Mouse (Mus musculus) bone marrow macrophage, adult 2 months (primary cell): Measurements from ENCODE around the gene Zmym4.

ENCODE experiments used
- CTCF ChIP-seq: IDR thresholded peaks from 2 replicates; pipeline ENCODE4 v1.5.1; 2012; ENCODE audit warnings: low read depth, mild to moderate bottlenecking, low read length, moderate library complexity
- POLR2A ChIP-seq: IDR thresholded peaks from 2 replicates; pipeline ENCODE4 v1.6.1; 2012; ENCODE audit warnings: mild to moderate bottlenecking, low read depth, low read length, borderline replicate concordance

DNA sequence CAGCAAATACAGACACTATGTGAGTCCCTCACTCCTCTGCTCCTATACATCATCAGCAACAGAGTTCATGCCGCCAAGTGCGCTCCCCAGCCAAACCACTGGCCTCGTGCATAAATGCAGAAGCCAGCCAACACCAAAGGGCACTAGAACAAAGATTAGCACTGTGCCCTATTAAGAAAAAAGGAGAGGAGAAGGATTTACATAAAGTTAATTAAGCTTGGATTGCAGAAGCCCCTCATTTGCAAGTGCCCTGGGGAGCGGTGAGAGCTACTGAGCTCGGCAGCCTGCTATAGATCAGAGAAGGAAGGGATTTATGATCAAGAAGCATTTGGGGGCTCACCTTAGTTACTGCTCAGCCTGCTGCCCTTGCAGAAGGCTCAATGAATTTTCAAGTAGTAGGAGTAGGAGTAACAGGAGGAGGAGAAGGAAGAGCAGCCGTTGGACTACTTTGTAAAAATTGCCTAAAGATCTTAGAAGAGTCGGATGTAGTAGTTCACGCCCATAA, 32.7 kb upstream of the Zmym4 start:
- no peak for TF ChIP-seq CTCF
- TF ChIP-seq POLR2A = no peak
